Mouse (Mus musculus) myocyte (in vitro differentiated cells): Measurements from ENCODE around the gene Pmvk. TPM values are rescaled to one million over a fixed set of nuclear protein-coding genes. Genes with fewer than 3 reads are reported as not detected.

ENCODE experiments used
- H3K27me3 ChIP-seq: one replicate; pipeline ENCODE4 v1.6.1; 2011; ENCODE audit not compliant: control insufficient read depth, insufficient read depth, insufficient read length
- H3K36me3 ChIP-seq: one replicate; pipeline ENCODE4 v1.6.1; 2011; ENCODE audit not compliant: control insufficient read depth, insufficient read depth
- H3K4me2 ChIP-seq: one replicate; pipeline ENCODE4 v1.6.1; 2011; ENCODE audit warnings: low read depth, control low read depth
- H3K4me3 ChIP-seq: one replicate; pipeline ENCODE4 v1.5.1; 2011; ENCODE audit warnings: mild to moderate bottlenecking, control low read depth, moderate library complexity
- H3K79me2 ChIP-seq: one replicate; pipeline ENCODE4 v1.6.1; 2011; ENCODE audit not compliant: control insufficient read depth, insufficient read depth
- H3ac ChIP-seq: one replicate; pipeline ENCODE4 v1.6.1; 2011; ENCODE audit not compliant: control insufficient read depth, insufficient read length
- CEBPB ChIP-seq: IDR thresholded peaks from 2 replicates; pipeline ENCODE4 v1.6.1; 2011; ENCODE audit warnings: mild to moderate bottlenecking, moderate library complexity; ENCODE audit not compliant: poor library complexity, insufficient read depth, severe bottlenecking
- E2F4 ChIP-seq: IDR thresholded peaks from one replicate; pipeline ENCODE4 v1.6.1; 2011; ENCODE audit warnings: mild to moderate bottlenecking, control low read depth, moderate library complexity; ENCODE audit not compliant: insufficient read depth
- MAX ChIP-seq: IDR thresholded peaks from one replicate; pipeline ENCODE4 v1.6.1; 2011; ENCODE audit warnings: low read depth, mild to moderate bottlenecking, control low read depth
- MYOD1 ChIP-seq, 3 experiments: IDR thresholded peaks; one replicate each; pipeline ENCODE4 v1.6.1; 2011; ENCODE audit warnings: control low read depth in 2 of 3, low read depth in 2 of 3, mild to moderate bottlenecking in 2 of 3, moderate library complexity in 1 of 3; ENCODE audit not compliant: insufficient read length in 2 of 3, control insufficient read depth in 1 of 3
- MYOG ChIP-seq, 3 experiments: IDR thresholded peaks; one replicate each; pipeline ENCODE4 v1.6.1; 2011; ENCODE audit warnings: control low read depth in 2 of 3, low read depth in 2 of 3, mild to moderate bottlenecking in 2 of 3; ENCODE audit not compliant: insufficient read length in 2 of 3, control insufficient read depth in 1 of 3, insufficient read depth in 1 of 3
- POLR2A ChIP-seq: IDR thresholded peaks from one replicate; pipeline ENCODE4 v1.6.1; 2011; ENCODE audit warnings: low read depth, mild to moderate bottlenecking, control low read depth, moderate library complexity; ENCODE audit not compliant: insufficient read length
- POLR2AphosphoS2 ChIP-seq: IDR thresholded peaks from one replicate; pipeline ENCODE4 v1.6.1; 2011; ENCODE audit warnings: low read depth, control low read depth; ENCODE audit not compliant: insufficient read length
- REST ChIP-seq: IDR thresholded peaks from one replicate; pipeline ENCODE4 v1.6.1; 2011; ENCODE audit warnings: mild to moderate bottlenecking, control low read depth, moderate library complexity; ENCODE audit not compliant: insufficient read depth, insufficient read length
- SRF ChIP-seq: IDR thresholded peaks from one replicate; pipeline ENCODE4 v1.6.1; 2011; ENCODE audit warnings: low read depth; ENCODE audit not compliant: control insufficient read depth, insufficient read length
- TCF12 ChIP-seq: IDR thresholded peaks from one replicate; pipeline ENCODE4 v1.6.1; 2011; ENCODE audit warnings: mild to moderate bottlenecking, control low read depth; ENCODE audit not compliant: poor library complexity, insufficient read depth, severe bottlenecking
- TCF3 ChIP-seq: IDR thresholded peaks from one replicate; pipeline ENCODE4 v1.6.1; 2011; ENCODE audit warnings: low read depth, control low read depth; ENCODE audit not compliant: insufficient read length
- USF1 ChIP-seq: IDR thresholded peaks from one replicate; pipeline ENCODE4 v1.6.1; 2011; ENCODE audit warnings: low read depth, mild to moderate bottlenecking, control low read depth, moderate library complexity
- polyA plus RNA-seq: library from polyadenylated mRNA; unstranded; fragments of >200 nt; fragmentation: generic; extraction: Trizol; gene quantifications from one replicate; pipeline ENCODE4 v1.2.1, GENCODE M21; 2012; ENCODE audit warnings: missing spikeins

Pmvk gene
- polyA plus RNA-seq, 1 experiment: 67.9 TPM

GRCm38 (mm10) chr3:89491559-89491958 is 37.2 kb downstream of the Pmvk start:
- H3K79me2 ChIP-seq: no peaks in the 10 kb centered on the region
- H3K4me3 ChIP-seq: no peak overlapping the region
- no peak overlapping the region for H3K4me2 ChIP-seq
- H3K36me3 ChIP-seq: no peaks in the 10 kb centered on the region
- H3ac ChIP-seq: no peak overlapping the region
- H3K27me3 ChIP-seq: peaks cover 74% of the 10 kb centered on the region
- TF ChIP-seq USF1 (no peak), REST (no peak)

DNA sequence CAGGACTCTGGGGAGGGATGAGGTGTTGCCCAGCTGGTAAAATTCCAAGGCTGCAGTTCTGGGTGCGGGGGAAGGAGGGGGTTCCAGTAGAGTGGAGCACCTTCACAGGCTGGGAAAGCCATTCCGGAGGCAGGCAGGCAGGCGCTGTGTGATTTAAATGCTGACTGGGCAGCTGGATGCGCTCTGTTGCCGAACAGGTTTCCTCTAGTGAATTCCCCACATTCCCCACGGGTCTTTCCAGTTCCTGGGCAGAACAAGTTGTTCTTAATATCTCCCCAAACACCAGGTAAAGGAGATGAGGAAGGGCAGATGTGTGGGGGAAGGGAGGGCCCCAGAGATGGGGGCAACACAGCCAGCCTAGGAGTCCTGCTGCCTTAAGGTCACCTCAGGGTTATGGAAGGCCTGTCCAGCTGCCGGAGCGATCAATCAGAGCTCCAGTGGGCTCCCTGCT is 38.4 kb downstream of the Pmvk start:
- TF ChIP-seq TCF3: no peak
- TF ChIP-seq USF1: no peak
- TF ChIP-seq SRF: no peak
- TF ChIP-seq POLR2A: no peak
- no peak for TF ChIP-seq MYOG (IDR thresholded peaks at IDR 0.05; ENCODE audit: control insufficient read depth in 1 of 3, insufficient read depth in 1 of 3, insufficient read length in 2 of 3, low read depth in 2 of 3)
- TF ChIP-seq CEBPB: no peak
- no peak for TF ChIP-seq MAX
- no peak for TF ChIP-seq POLR2AphosphoS2
- no peak for TF ChIP-seq E2F4
- no peak for TF ChIP-seq REST
- no peaks in the 10 kb centered on the region for H3K79me2 ChIP-seq

DNA sequence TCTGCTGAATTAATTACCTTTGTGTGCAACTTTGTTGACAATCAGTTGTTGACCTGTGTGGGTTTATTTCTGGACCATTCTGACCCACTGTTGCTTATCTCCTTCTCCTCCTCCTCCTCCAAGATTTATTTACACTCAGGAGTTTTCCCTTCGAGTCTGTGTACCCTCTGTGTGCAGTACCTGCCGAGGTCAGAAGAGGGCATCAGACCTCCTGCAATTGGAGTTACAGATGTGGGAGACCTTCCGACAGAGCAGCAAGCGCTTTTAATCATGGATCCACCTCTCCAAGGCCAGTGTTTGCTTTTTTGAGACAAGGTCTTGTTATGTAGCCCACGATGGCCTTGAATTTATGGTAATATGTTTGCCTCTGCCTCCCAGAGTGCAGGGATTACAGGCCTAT is 40.3 kb downstream of the Pmvk start:
- H3K36me3 ChIP-seq: no peaks in the 10 kb centered on the region

More for the DNA sequence above, 38.4 kb downstream of the Pmvk start:
- H3ac ChIP-seq: no peak overlapping the region
- no peak overlapping the region for H3K4me3 ChIP-seq
- H3K36me3 ChIP-seq: no peaks in the 10 kb centered on the region
- no peak overlapping the region for H3K4me2 ChIP-seq
- peaks cover 64% of the 10 kb centered on the region for H3K27me3 ChIP-seq

GRCm38 (mm10) chr3:89496366-89496765 is 42.0 kb downstream of the Pmvk start:
- Histone ChIP-seq H3K4me3 (no peak overlapping the region), H3K79me2 (no peaks in the 10 kb centered on the region), H3K36me3 (no peaks in the 10 kb centered on the region), H3K4me2 (no peak overlapping the region), H3ac (no peak overlapping the region), H3K27me3 (peaks cover 34% of the 10 kb centered on the region)
- TF ChIP-seq CEBPB (no peak), REST (no peak), E2F4 (no peak), POLR2AphosphoS2 (no peak), MAX (no peak), POLR2A (no peak), USF1 (no peak), SRF (no peak), TCF3 (no peak), TCF12 (no peak), MYOD1 (IDR thresholded peaks at IDR 0.05; ENCODE audit: control insufficient read depth in 1 of 3, insufficient read length in 2 of 3, low read depth in 2 of 3) (no peak), MYOG (IDR thresholded peaks at IDR 0.05; ENCODE audit: control insufficient read depth in 1 of 3, insufficient read depth in 1 of 3, insufficient read length in 2 of 3, low read depth in 2 of 3) (no peak)

More for the DNA sequence above, 40.3 kb downstream of the Pmvk start:
- TF ChIP-seq TCF12: no peak
- TF ChIP-seq CEBPB: no peak
- TF ChIP-seq MYOD1 (IDR thresholded peaks at IDR 0.05; ENCODE audit: control insufficient read depth in 1 of 3, insufficient read length in 2 of 3, low read depth in 2 of 3): no peak
- no peak for TF ChIP-seq POLR2AphosphoS2
- no peak for TF ChIP-seq E2F4
- no peak for TF ChIP-seq REST
- peaks cover 51% of the 10 kb centered on the region for H3K27me3 ChIP-seq
- H3K79me2 ChIP-seq: no peaks in the 10 kb centered on the region
- H3K4me3 ChIP-seq: no peak overlapping the region
- H3ac ChIP-seq: no peak overlapping the region
- no peak overlapping the region for H3K4me2 ChIP-seq

GRCm38 (mm10) chr3:89499696-89500095 is 45.4 kb downstream of the Pmvk start:
- Histone ChIP-seq H3K79me2 (no peaks in the 10 kb centered on the region), H3K27me3 (peaks cover 28% of the 10 kb centered on the region), H3K4me2 (no peak overlapping the region), H3K4me3 (no peak overlapping the region), H3K36me3 (no peaks in the 10 kb centered on the region), H3ac (no peak overlapping the region)
- no peak for TF ChIP-seq TCF3
- TF ChIP-seq MAX: no peak
- no peak for TF ChIP-seq SRF
- TF ChIP-seq CEBPB: no peak
- no peak for TF ChIP-seq TCF12
- TF ChIP-seq USF1: no peak

DNA sequence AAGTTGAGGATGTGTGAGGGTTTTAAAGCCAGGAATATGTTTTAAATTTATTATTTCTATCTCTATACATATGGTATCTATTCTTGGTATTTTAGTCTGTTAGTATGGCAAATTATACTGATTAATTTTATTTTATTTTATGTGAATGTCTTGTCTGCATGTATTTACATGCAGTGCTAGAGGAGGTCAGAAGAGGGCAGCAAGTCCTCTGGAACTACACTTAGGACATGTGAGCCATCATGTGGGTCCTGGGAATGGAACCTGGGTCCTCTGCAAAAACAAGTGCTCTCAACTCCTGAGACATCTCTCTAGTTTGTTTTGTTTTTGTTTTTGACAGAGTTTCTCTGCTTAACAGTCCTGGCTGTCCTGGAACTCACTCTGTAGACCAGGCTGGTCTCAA is 47.1 kb downstream of the Pmvk start:
- Histone ChIP-seq H3ac (no peak overlapping the region), H3K79me2 (no peaks in the 10 kb centered on the region), H3K4me3 (no peak overlapping the region), H3K27me3 (peaks cover 35% of the 10 kb centered on the region), H3K36me3 (no peaks in the 10 kb centered on the region), H3K4me2 (no peak overlapping the region)
- no peak for TF ChIP-seq USF1
- TF ChIP-seq SRF: no peak
- no peak for TF ChIP-seq TCF3
- TF ChIP-seq CEBPB: no peak
- no peak for TF ChIP-seq E2F4
- TF ChIP-seq MAX: no peak
- no peak for TF ChIP-seq MYOD1 (IDR thresholded peaks at IDR 0.05; ENCODE audit: control insufficient read depth in 1 of 3, insufficient read length in 2 of 3, low read depth in 2 of 3)
